16 mouse cellular contexts compared by ENCODE assay signal in genomic region chr11:106815761-106816160, GRCm38 (mm10).
"Had no signal": no experiment of that assay in that cellular context is flagged by ENCODE, and none has a peak within 500 bp of the region (broad histone marks: within the 10 kb centered on the region; RNA-seq: fewer than 3 reads in every experiment).

No protein-coding gene starts in this region.

- ATAC-seq: midbrain, embryonic 15.5 days had no signal

- H3K4me3 ChIP-seq: kidney, embryonic 15.5 days; liver, embryonic 13.5 days; midbrain, embryonic 15.5 days; neural tube, embryonic 12.5 days; neural tube, embryonic 15.5 days had no signal

- H3K4me2 ChIP-seq: kidney, embryonic 15.5 days; liver, embryonic 13.5 days; midbrain, embryonic 11.5 days; midbrain, embryonic 15.5 days; neural tube, embryonic 12.5 days; neural tube, embryonic 15.5 days had no signal

- H3K9ac ChIP-seq: kidney, embryonic 15.5 days; liver, embryonic 13.5 days; midbrain, embryonic 15.5 days; neural tube, embryonic 12.5 days; neural tube, embryonic 15.5 days had no signal

- H3K27me3 ChIP-seq: kidney, embryonic 15.5 days; liver, embryonic 13.5 days; midbrain, embryonic 15.5 days; neural tube, embryonic 12.5 days; neural tube, embryonic 15.5 days had no signal

- H3K27ac ChIP-seq: kidney, embryonic 15.5 days; liver, embryonic 13.5 days; midbrain, embryonic 15.5 days; neural tube, embryonic 12.5 days; neural tube, embryonic 15.5 days; stomach, postnatal 0 days had no signal

- DNase-seq: kidney, adult 8-10 months; kidney, postnatal 36 days; liver, embryonic 13.5 days; lung, adult 2 months; lung, postnatal 14 days; right cerebral cortex, postnatal 14 days; right cerebral cortex, postnatal 4 days; thymus, adult 2 months; thymus, postnatal 14 days; thymus, postnatal 4 days had no signal

- H3K4me1 ChIP-seq: liver, embryonic 13.5 days; neural tube, embryonic 12.5 days had no signal

- H3K9me3 ChIP-seq: kidney, embryonic 15.5 days; liver, embryonic 13.5 days; midbrain, embryonic 15.5 days; neural tube, embryonic 12.5 days; neural tube, embryonic 15.5 days had no signal
